Mouse (Mus musculus) stomach, embryonic 16.5 days (tissue): Measurements from ENCODE around the gene Nfasc. TPM values are rescaled to one million over a fixed set of nuclear protein-coding genes. Genes with fewer than 3 reads are reported as not detected.

Source experiments
- ATAC-seq: fragments of 200-750 bp; cut with Nextera tagmentation; 2 replicates; pipeline ENCODE4 v1.8.0; 2017; ENCODE audit warnings: moderate number of reproducible peaks, moderate TSS enrichment; ENCODE audit not compliant: insufficient read depth, low FRiP score
- H3K27ac ChIP-seq: fragments of 300-500 bp; sonication (generic); 2 replicates; pipeline ENCODE4 v1.5.1; 2014; ENCODE audit warnings: low read length
- H3K27me3 ChIP-seq: fragments of 300-500 bp; sonication (generic); 2 replicates; pipeline ENCODE4 v1.6.1; 2014; ENCODE audit warnings: low read length, control low read depth, mixed read lengths; ENCODE audit not compliant: control insufficient read depth, insufficient read depth
- H3K36me3 ChIP-seq: fragments of 300-500 bp; sonication (generic); 2 replicates; pipeline ENCODE4 v1.6.1; 2014; ENCODE audit warnings: low read length; ENCODE audit not compliant: control insufficient read depth, insufficient read depth
- H3K4me1 ChIP-seq: fragments of 300-500 bp; sonication (generic); 2 replicates; pipeline ENCODE4 v1.6.1; 2014; ENCODE audit warnings: low read length, control low read depth, mixed read lengths; ENCODE audit not compliant: control insufficient read depth, insufficient read depth
- H3K4me2 ChIP-seq: fragments of 300-500 bp; sonication (generic); 2 replicates; pipeline ENCODE4 v1.6.1; 2014; ENCODE audit warnings: low read depth, low read length, mixed read lengths
- H3K4me3 ChIP-seq: fragments of 300-500 bp; sonication (generic); replicated peaks from 2 replicates; pipeline ENCODE4 v1.5.1; 2014; ENCODE audit warnings: mild to moderate bottlenecking, low read length
- H3K9ac ChIP-seq: fragments of 300-500 bp; sonication (generic); 2 replicates; pipeline ENCODE4 v1.6.1; 2014; ENCODE audit warnings: low read length
- H3K9me3 ChIP-seq: fragments of 300-500 bp; sonication (generic); replicated peaks from 2 replicates; pipeline ENCODE4 v1.6.1; 2016; ENCODE audit warnings: low read length, control low read depth; ENCODE audit not compliant: control insufficient read depth
- WGBS: fragments of 180-500 bp; shearing (Covaris S2); extraction: QIAGEN DNeasy Blood & Tissue Kit; methylation state at CpG from one replicate; pipeline ENCODE4 v1.1.7; 2014; 5-methylcytosine and 5-hydroxymethylcytosine counted together
- polyA plus RNA-seq: library from polyadenylated mRNA; unstranded; fragments of >200 nt; fragmentation: Nextera tagmentation; extraction: Ambion mirVana; gene quantifications from 2 replicates; pipeline ENCODE4 v1.2.1, GENCODE M21; 2015

The Nfasc gene
- polyA plus RNA-seq, 1 experiment from 2014 or later, result 2.3 TPM

DNA sequence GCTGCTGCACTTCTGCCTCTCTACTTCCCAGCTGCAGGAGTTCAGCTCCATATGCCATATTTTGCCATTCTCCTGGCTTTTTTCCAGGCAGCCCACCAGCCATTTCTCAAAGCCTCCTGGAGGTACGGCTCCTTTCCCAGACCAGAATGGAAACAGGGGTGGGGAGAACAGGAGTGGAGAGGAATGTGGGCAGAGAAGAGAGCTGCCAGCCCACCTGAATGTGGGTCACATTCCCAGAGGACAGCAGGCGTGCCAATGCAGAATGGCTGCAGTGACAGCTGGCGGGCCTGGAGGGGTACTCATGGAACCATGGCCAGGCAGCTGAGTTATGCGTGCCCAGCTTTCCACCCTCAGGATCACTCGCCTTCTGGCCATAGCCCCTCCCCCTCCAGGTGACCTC is 32.2 kb downstream of the Nfasc start:
- Histone ChIP-seq H3K27me3 (no peaks in the 10 kb centered on the region), H3K27ac (no peak overlapping the region), H3K4me2 (no peak overlapping the region), H3K9me3 (no peaks in the 10 kb centered on the region), H3K9ac (no peak overlapping the region), H3K4me1 (no peaks in the 10 kb centered on the region), H3K36me3 (no peaks in the 10 kb centered on the region), H3K4me3 (no peak overlapping the region)
- WGBS, result 59% methylated on average over 5 of the region's 5 CpGs
- no peak for ATAC-seq

DNA sequence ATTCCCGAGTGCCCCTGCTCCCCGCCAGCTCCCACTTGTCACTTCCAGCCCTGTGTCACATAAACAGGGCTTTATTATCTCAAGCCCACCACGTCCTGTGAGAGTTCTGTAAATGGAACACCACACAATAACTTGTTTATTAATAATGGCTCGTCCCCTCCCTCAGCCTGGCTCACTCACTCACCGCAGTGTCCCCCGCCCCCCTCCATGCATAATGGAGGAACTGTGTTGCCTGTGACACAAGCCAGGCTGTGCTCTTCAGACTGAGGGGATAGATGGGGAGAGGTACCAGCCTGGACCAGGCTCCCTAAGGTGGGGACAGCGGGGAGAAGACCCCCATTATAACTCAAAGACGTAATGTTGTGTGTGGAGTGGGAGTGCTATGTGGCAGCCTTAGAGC is 34.3 kb downstream of the Nfasc start:
- H3K4me2 ChIP-seq, result no peak overlapping the region
- H3K27me3 ChIP-seq, result no peaks in the 10 kb centered on the region
- no peak overlapping the region for H3K27ac ChIP-seq
- H3K4me3 ChIP-seq, result no peak overlapping the region
- no peaks in the 10 kb centered on the region for H3K36me3 ChIP-seq
- no peak for ATAC-seq
- 47% methylated on average over 8 of the region's 8 CpGs for WGBS
- no peak overlapping the region for H3K9ac ChIP-seq
- no peaks in the 10 kb centered on the region for H3K9me3 ChIP-seq
- no peaks in the 10 kb centered on the region for H3K4me1 ChIP-seq

- H3K4me2 ChIP-seq, result no peak overlapping the region
- no peak overlapping the region for H3K27ac ChIP-seq
- ATAC-seq, result no peak
- H3K9me3 ChIP-seq, result no peaks in the 10 kb centered on the region
- H3K36me3 ChIP-seq, result no peaks in the 10 kb centered on the region
- no peak overlapping the region for H3K9ac ChIP-seq
- no peaks in the 10 kb centered on the region for H3K27me3 ChIP-seq
- 25% methylated on average over 5 of the region's 5 CpGs for WGBS
- H3K4me3 ChIP-seq, result no peak overlapping the region
- H3K4me1 ChIP-seq, result no peaks in the 10 kb centered on the region
Observed at GRCm38 (mm10) chr1:132703467-132703866, 38.1 kb downstream of the Nfasc start.

GRCm38 (mm10) chr1:132696926-132697325 is 44.7 kb downstream of the Nfasc start:
- no peaks in the 10 kb centered on the region for H3K9me3 ChIP-seq
- 82% methylated on average over 4 of the region's 4 CpGs for WGBS
- no peak overlapping the region for H3K4me3 ChIP-seq
- H3K27me3 ChIP-seq, result no peaks in the 10 kb centered on the region
- no peak overlapping the region for H3K9ac ChIP-seq
- no peak overlapping the region for H3K4me2 ChIP-seq
- ATAC-seq, result no peak
- H3K4me1 ChIP-seq, result no peaks in the 10 kb centered on the region
- H3K27ac ChIP-seq, result no peak overlapping the region
- no peaks in the 10 kb centered on the region for H3K36me3 ChIP-seq

- H3K36me3 ChIP-seq, result no peaks in the 10 kb centered on the region
- H3K27ac ChIP-seq, result no peak overlapping the region
- H3K9ac ChIP-seq, result no peak overlapping the region
- no peaks in the 10 kb centered on the region for H3K9me3 ChIP-seq
- 20% methylated on average over 2 of the region's 2 CpGs for WGBS
- no peak for ATAC-seq
- H3K4me1 ChIP-seq, result no peaks in the 10 kb centered on the region
- no peaks in the 10 kb centered on the region for H3K27me3 ChIP-seq
- no peak overlapping the region for H3K4me3 ChIP-seq
- H3K4me2 ChIP-seq, result no peak overlapping the region
Observed at GRCm38 (mm10) chr1:132696232-132696631, 45.4 kb downstream of the Nfasc start.

- Histone ChIP-seq H3K36me3 (no peaks in the 10 kb centered on the region), H3K4me1 (no peaks in the 10 kb centered on the region), H3K9ac (no peak overlapping the region), H3K4me3 (no peak overlapping the region), H3K27me3 (no peaks in the 10 kb centered on the region), H3K9me3 (no peaks in the 10 kb centered on the region), H3K4me2 (no peak overlapping the region), H3K27ac (no peak overlapping the region)
- WGBS, result 42% methylated on average over 9 of the region's 9 CpGs
- ATAC-seq, result no peak
Observed at GRCm38 (mm10) chr1:132694007-132694406, 47.6 kb downstream of the Nfasc start.

DNA sequence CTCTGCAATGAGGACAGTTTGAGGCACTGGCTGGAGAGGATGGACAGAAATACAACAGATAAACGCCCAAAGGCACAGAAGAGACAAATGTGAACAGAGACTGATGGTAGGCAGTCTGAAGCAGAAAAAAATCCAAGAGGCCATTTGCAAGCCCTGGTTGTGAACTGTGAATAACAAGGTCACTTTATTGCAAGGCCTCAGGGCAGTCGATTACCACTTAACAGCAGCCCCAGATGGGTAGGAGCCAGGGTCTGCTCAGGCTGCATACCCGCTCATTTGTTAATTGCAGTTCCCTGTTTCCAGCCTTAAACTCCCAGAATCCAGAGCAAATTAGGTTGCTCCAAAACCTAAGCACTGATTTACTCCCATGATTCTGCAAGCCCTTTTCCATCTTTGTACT is 52.4 kb downstream of the Nfasc start:
- H3K27me3 ChIP-seq, result no peaks in the 10 kb centered on the region
- WGBS, result 60% methylated on average over 3 of the region's 3 CpGs
- no peaks in the 10 kb centered on the region for H3K4me1 ChIP-seq
- H3K9ac ChIP-seq, result no peak overlapping the region
- no peak overlapping the region for H3K27ac ChIP-seq
- ATAC-seq, result no peak
- H3K36me3 ChIP-seq, result no peaks in the 10 kb centered on the region
- H3K9me3 ChIP-seq, result no peaks in the 10 kb centered on the region
- no peak overlapping the region for H3K4me2 ChIP-seq
- no peak overlapping the region for H3K4me3 ChIP-seq

- whole genome bisulfite sequencing, result 36% methylated on average over 12 of the region's 12 CpGs
- no peaks in the 10 kb centered on the region for H3K4me1 ChIP-seq
- no peak for ATAC-seq
- no peak overlapping the region for H3K4me2 ChIP-seq
- no peak overlapping the region for H3K27ac ChIP-seq
- H3K36me3 ChIP-seq, result no peaks in the 10 kb centered on the region
- H3K9me3 ChIP-seq, result no peaks in the 10 kb centered on the region
- no peaks in the 10 kb centered on the region for H3K27me3 ChIP-seq
- H3K9ac ChIP-seq, result no peak overlapping the region
- no peak overlapping the region for H3K4me3 ChIP-seq
Observed at GRCm38 (mm10) chr1:132678935-132679334, 62.7 kb downstream of the Nfasc start.

DNA sequence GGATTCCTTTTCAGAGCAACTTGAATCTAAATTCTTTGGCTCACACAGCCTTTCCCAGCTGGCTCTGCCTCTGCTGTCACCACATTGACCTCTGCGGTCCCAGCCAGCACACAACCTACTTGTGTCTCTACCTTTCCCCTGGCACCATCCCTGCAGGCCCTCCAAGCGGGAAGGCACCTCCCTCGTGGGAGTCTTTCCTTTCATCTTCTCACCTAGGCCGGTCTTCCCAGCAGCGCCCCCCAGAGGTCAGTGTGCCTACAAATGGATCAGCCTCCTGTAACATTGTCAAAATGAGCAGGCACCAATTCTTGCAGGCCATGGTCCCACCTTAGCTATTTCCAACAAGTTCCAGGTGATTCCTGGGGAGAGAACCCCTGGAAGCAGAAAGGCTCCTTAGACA is 63.5 kb downstream of the Nfasc start:
- no peak overlapping the region for H3K27ac ChIP-seq
- H3K4me2 ChIP-seq, result no peak overlapping the region
- H3K36me3 ChIP-seq, result no peaks in the 10 kb centered on the region
- no peak for ATAC-seq
- no peak overlapping the region for H3K4me3 ChIP-seq
- 41% methylated on average over 5 of the region's 5 CpGs for WGBS
- H3K4me1 ChIP-seq, result no peaks in the 10 kb centered on the region
- H3K27me3 ChIP-seq, result no peaks in the 10 kb centered on the region
- no peak overlapping the region for H3K9ac ChIP-seq
- no peaks in the 10 kb centered on the region for H3K9me3 ChIP-seq

GRCm38 (mm10) chr1:132672704-132673103 is 68.9 kb downstream of the Nfasc start:
- Histone ChIP-seq H3K4me1 (no peaks in the 10 kb centered on the region), H3K9me3 (no peaks in the 10 kb centered on the region), H3K27me3 (no peaks in the 10 kb centered on the region), H3K27ac (no peak overlapping the region), H3K36me3 (no peaks in the 10 kb centered on the region), H3K4me3 (no peak overlapping the region), H3K4me2 (no peak overlapping the region), H3K9ac (no peak overlapping the region)
- ATAC-seq, result no peak
- 85% methylated on average over 3 of the region's 3 CpGs for WGBS
